Mouse (Mus musculus): ENCODE measurements around the gene 4933424G06Rik. TPM values are rescaled to one million over a fixed set of nuclear protein-coding genes. Genes with fewer than 3 reads are reported as not detected.

4933424G06Rik gene
- polyA plus RNA-seq, 1 experiment from 2014 or later: not detected

GRCm38 (mm10) chr1:36680893-36681292 is 29.1 kb upstream of the 4933424G06Rik start:
- no peak overlapping the region for H3K9ac ChIP-seq (ENCODE audit: low read length)
- H3K27me3 ChIP-seq (replicated peaks; ENCODE audit: control insufficient read depth, insufficient read depth, low read length): no peaks in the 10 kb centered on the region
- no peak overlapping the region for H3K27ac ChIP-seq (ENCODE audit: low read depth, low read length)
- ATAC-seq (no peak), DNase-seq (ENCODE audit: low spot score) (no peak)
- H3K4me1 ChIP-seq (ENCODE audit: control insufficient read depth, insufficient read depth, low read length): no peaks in the 10 kb centered on the region
- H3K4me2 ChIP-seq (ENCODE audit: low read length): no peak overlapping the region
- H3K36me3 ChIP-seq (ENCODE audit: control insufficient read depth, insufficient read depth, low read length): no peaks in the 10 kb centered on the region
- 34% methylated on average over 7 of the region's 7 CpGs for WGBS
- no peak overlapping the region for H3K4me3 ChIP-seq (ENCODE audit: low read depth, low read length)
- no peaks in the 10 kb centered on the region for H3K9me3 ChIP-seq (replicated peaks; ENCODE audit: control insufficient read depth, low read length)

GRCm38 (mm10) chr1:36682620-36683355 is 27.2 kb upstream of the 4933424G06Rik start, which contains the start of gene Fam178b:
Fam178b (minus strand) TSS chr1:36683183.
- WGBS: 96% methylated on average over 39 of the region's 39 CpGs
- no peaks in the 10 kb centered on the region for H3K4me1 ChIP-seq (ENCODE audit: control insufficient read depth, insufficient read depth, low read length)
- no peak for ATAC-seq
- DNase-seq (ENCODE audit: low spot score): no peak
- H3K9ac ChIP-seq (ENCODE audit: low read length): no peak within 1 kb of the TSS
- no peak within 1 kb of the TSS for H3K4me2 ChIP-seq (ENCODE audit: low read length)
- H3K36me3 ChIP-seq (ENCODE audit: control insufficient read depth, insufficient read depth, low read length): no peaks in the 10 kb centered on the region
- H3K9me3 ChIP-seq (replicated peaks; ENCODE audit: control insufficient read depth, low read length): no peaks in the 10 kb centered on the region
- no peak within 1 kb of the TSS; the same call in 1 of the 2 replicates for H3K27ac ChIP-seq (ENCODE audit: low read depth, low read length)
- no peaks in the 10 kb centered on the region for H3K27me3 ChIP-seq (replicated peaks; ENCODE audit: control insufficient read depth, insufficient read depth, low read length)
- H3K4me3 ChIP-seq (ENCODE audit: low read depth, low read length): no peak within 1 kb of the TSS

- Histone ChIP-seq H3K4me1 (ENCODE audit: control insufficient read depth, insufficient read depth, low read length) (no peaks in the 10 kb centered on the region), H3K27ac (ENCODE audit: low read depth, low read length) (no peak overlapping the region; the same call in 1 of the 2 replicates), H3K36me3 (ENCODE audit: control insufficient read depth, insufficient read depth, low read length) (no peaks in the 10 kb centered on the region), H3K9me3 (replicated peaks; ENCODE audit: control insufficient read depth, low read length) (no peaks in the 10 kb centered on the region), H3K4me3 (ENCODE audit: low read depth, low read length) (no peak overlapping the region), H3K4me2 (ENCODE audit: low read length) (no peak overlapping the region), H3K27me3 (replicated peaks; ENCODE audit: control insufficient read depth, insufficient read depth, low read length) (no peaks in the 10 kb centered on the region), H3K9ac (ENCODE audit: low read length) (no peak overlapping the region)
- 10% methylated on average over 13 of the region's 13 CpGs for WGBS
- peak; percentile 93 for DNase-seq (ENCODE audit: low spot score)
- peak; percentile 79 for ATAC-seq
Measured at GRCm38 (mm10) chr1:36683810-36684467, 26.0 kb upstream of the 4933424G06Rik start.

- DNase-seq (ENCODE audit: low spot score) (no peak), ATAC-seq (peak; percentile 29)
- Histone ChIP-seq H3K4me3 (ENCODE audit: low read depth, low read length) (peak overlapping the region; percentile 88), H3K4me1 (ENCODE audit: control insufficient read depth, insufficient read depth, low read length) (peaks cover 8% of the 10 kb centered on the region), H3K27ac (ENCODE audit: low read depth, low read length) (0 out of 2 replicates have a peak overlapping the region, but pooled peaks have one; percentile 48), H3K36me3 (ENCODE audit: control insufficient read depth, insufficient read depth, low read length) (peaks cover 24% of the 10 kb centered on the region), H3K9ac (ENCODE audit: low read length) (peak overlapping the region; percentile 55), H3K9me3 (replicated peaks; ENCODE audit: control insufficient read depth, low read length) (no peaks in the 10 kb centered on the region), H3K27me3 (replicated peaks; ENCODE audit: control insufficient read depth, insufficient read depth, low read length) (no peaks in the 10 kb centered on the region), H3K4me2 (ENCODE audit: low read length) (peak overlapping the region; percentile 52)
- WGBS: 65% methylated on average over 11 of the region's 11 CpGs
Measured at GRCm38 (mm10) chr1:36690671-36691235, 19.2 kb upstream of the 4933424G06Rik start.

GRCm38 (mm10) chr1:36691271-36692155 is 18.4 kb upstream of the 4933424G06Rik start, which contains the start of gene Cox5b:
Cox5b (plus strand) TSS chr1:36691449.
- no peaks in the 10 kb centered on the region for H3K9me3 ChIP-seq (replicated peaks; ENCODE audit: control insufficient read depth, low read length)
- peak; percentile 99 for DNase-seq (ENCODE audit: low spot score)
- 0 out of 2 replicates have a peak within 1 kb of the TSS, but pooled peaks have one; percentile 48 for H3K27ac ChIP-seq (ENCODE audit: low read depth, low read length)
- H3K4me2 ChIP-seq (ENCODE audit: low read length): peak within 1 kb of the TSS; percentile 89
- peaks cover 8% of the 10 kb centered on the region for H3K4me1 ChIP-seq (ENCODE audit: control insufficient read depth, insufficient read depth, low read length)
- no peaks in the 10 kb centered on the region for H3K27me3 ChIP-seq (replicated peaks; ENCODE audit: control insufficient read depth, insufficient read depth, low read length)
- peak within 1 kb of the TSS; percentile 77 for H3K9ac ChIP-seq (ENCODE audit: low read length)
- peaks cover 24% of the 10 kb centered on the region for H3K36me3 ChIP-seq (ENCODE audit: control insufficient read depth, insufficient read depth, low read length)
- 1% methylated on average over 68 of the region's 68 CpGs for WGBS
- H3K4me3 ChIP-seq (ENCODE audit: low read depth, low read length): peak within 1 kb of the TSS; percentile 88
- peak; percentile 97 for ATAC-seq

GRCm38 (mm10) chr1:36694871-36695270 is 15.1 kb upstream of the 4933424G06Rik start:
- Histone ChIP-seq H3K4me1 (ENCODE audit: control insufficient read depth, insufficient read depth, low read length) (peaks cover 8% of the 10 kb centered on the region), H3K9me3 (replicated peaks; ENCODE audit: control insufficient read depth, low read length) (no peaks in the 10 kb centered on the region), H3K9ac (ENCODE audit: low read length) (no peak overlapping the region), H3K4me2 (ENCODE audit: low read length) (no peak overlapping the region), H3K4me3 (ENCODE audit: low read depth, low read length) (no peak overlapping the region), H3K27ac (ENCODE audit: low read depth, low read length) (no peak overlapping the region), H3K27me3 (replicated peaks; ENCODE audit: control insufficient read depth, insufficient read depth, low read length) (no peaks in the 10 kb centered on the region), H3K36me3 (ENCODE audit: control insufficient read depth, insufficient read depth, low read length) (peaks cover 43% of the 10 kb centered on the region)
- DNase-seq (ENCODE audit: low spot score) (no peak), ATAC-seq (no peak)
- WGBS: 87% methylated on average over 6 of the region's 6 CpGs

- H3K36me3 ChIP-seq (ENCODE audit: control insufficient read depth, insufficient read depth, low read length): peaks cover 58% of the 10 kb centered on the region
- no peak overlapping the region for H3K4me2 ChIP-seq (ENCODE audit: low read length)
- no peaks in the 10 kb centered on the region for H3K9me3 ChIP-seq (replicated peaks; ENCODE audit: control insufficient read depth, low read length)
- H3K9ac ChIP-seq (ENCODE audit: low read length): no peak overlapping the region
- no peak overlapping the region for H3K27ac ChIP-seq (ENCODE audit: low read depth, low read length)
- H3K27me3 ChIP-seq (replicated peaks; ENCODE audit: control insufficient read depth, insufficient read depth, low read length): no peaks in the 10 kb centered on the region
- no peak for ATAC-seq
- DNase-seq (ENCODE audit: low spot score): no peak
- H3K4me3 ChIP-seq (ENCODE audit: low read depth, low read length): no peak overlapping the region
- H3K4me1 ChIP-seq (ENCODE audit: control insufficient read depth, insufficient read depth, low read length): peaks cover 8% of the 10 kb centered on the region
- 77% methylated on average over 6 of the region's 6 CpGs for WGBS
Measured at GRCm38 (mm10) chr1:36696411-36696810, 13.5 kb upstream of the 4933424G06Rik start.

GRCm38 (mm10) chr1:36697030-36697429 is 12.9 kb upstream of the 4933424G06Rik start:
- Histone ChIP-seq H3K9me3 (replicated peaks; ENCODE audit: control insufficient read depth, low read length) (no peaks in the 10 kb centered on the region), H3K27me3 (replicated peaks; ENCODE audit: control insufficient read depth, insufficient read depth, low read length) (no peaks in the 10 kb centered on the region), H3K4me2 (ENCODE audit: low read length) (no peak overlapping the region), H3K36me3 (ENCODE audit: control insufficient read depth, insufficient read depth, low read length) (peaks cover 65% of the 10 kb centered on the region), H3K27ac (ENCODE audit: low read depth, low read length) (no peak overlapping the region), H3K4me1 (ENCODE audit: control insufficient read depth, insufficient read depth, low read length) (peaks cover 6% of the 10 kb centered on the region), H3K9ac (ENCODE audit: low read length) (no peak overlapping the region), H3K4me3 (ENCODE audit: low read depth, low read length) (no peak overlapping the region)
- ATAC-seq (no peak), DNase-seq (ENCODE audit: low spot score) (no peak)
- WGBS: 78% methylated on average over 5 of the region's 5 CpGs

All from forebrain, embryonic 14.5 days (tissue).